Mouse (Mus musculus) liver, embryonic 11.5 days (tissue): ENCODE measurements at regions not wholly inside any gene's neighbourhood (a gene's known extent, or its start where the extent isn't known, plus 50 kb on each side); places are given as distances from the start of the nearest gene placed in this dataset.

Experiments used
- ATAC-seq: fragments of 200-750 bp; cut with Nextera tagmentation; replicated peaks from 2 replicates; pipeline ENCODE4 v1.8.0; 2017; ENCODE audit warnings: moderate number of reproducible peaks, mild to moderate bottlenecking, moderate TSS enrichment, moderate library complexity; ENCODE audit not compliant: low FRiP score
- DNase-seq: peaks from one replicate; pipeline ENCODE4 v3.0.0-alpha.2; 2017; ENCODE audit warnings: low spot score
- H3K27ac ChIP-seq: fragments of 300-500 bp; sonication (generic); 2 replicates; pipeline ENCODE4 v1.5.1; 2014; ENCODE audit warnings: mild to moderate bottlenecking, low read depth, low read length, control low read depth
- H3K27me3 ChIP-seq: fragments of 300-500 bp; sonication (generic); replicated peaks from 2 replicates; pipeline ENCODE4 v1.6.1; 2014; ENCODE audit warnings: low read length, mixed read lengths; ENCODE audit not compliant: control insufficient read depth, insufficient read depth
- H3K36me3 ChIP-seq: fragments of 300-500 bp; sonication (generic); 2 replicates; pipeline ENCODE4 v1.6.1; 2014; ENCODE audit warnings: mild to moderate bottlenecking, low read length, moderate library complexity, mixed read lengths; ENCODE audit not compliant: control insufficient read depth, insufficient read depth
- H3K4me1 ChIP-seq: fragments of 300-500 bp; sonication (generic); replicated peaks from 2 replicates; pipeline ENCODE4 v1.6.1; 2014; ENCODE audit warnings: low read length, mixed read lengths; ENCODE audit not compliant: control insufficient read depth, insufficient read depth
- H3K4me2 ChIP-seq: fragments of 300-500 bp; sonication (generic); 2 replicates; pipeline ENCODE4 v1.6.1; 2014; ENCODE audit warnings: mild to moderate bottlenecking, control low read depth, moderate library complexity
- H3K4me3 ChIP-seq: fragments of 300-500 bp; sonication (generic); 2 replicates; pipeline ENCODE4 v1.5.1; 2014; ENCODE audit warnings: low read depth, low read length, control low read depth
- H3K9ac ChIP-seq: fragments of 300-500 bp; sonication (generic); 2 replicates; pipeline ENCODE4 v1.6.1; 2014; ENCODE audit warnings: low read depth, low read length, control low read depth
- H3K9me3 ChIP-seq: fragments of 300-500 bp; sonication (generic); 2 replicates; pipeline ENCODE4 v1.6.1; 2016; ENCODE audit warnings: low read length, inconsistent platforms, mixed read lengths; ENCODE audit not compliant: control insufficient read depth
- WGBS: fragments of 180-500 bp; shearing (Covaris S2); extraction: QIAGEN DNeasy Blood & Tissue Kit; methylation state at CpG from one replicate; pipeline ENCODE4 v1.1.7; 2014; 5-methylcytosine and 5-hydroxymethylcytosine counted together

DNA sequence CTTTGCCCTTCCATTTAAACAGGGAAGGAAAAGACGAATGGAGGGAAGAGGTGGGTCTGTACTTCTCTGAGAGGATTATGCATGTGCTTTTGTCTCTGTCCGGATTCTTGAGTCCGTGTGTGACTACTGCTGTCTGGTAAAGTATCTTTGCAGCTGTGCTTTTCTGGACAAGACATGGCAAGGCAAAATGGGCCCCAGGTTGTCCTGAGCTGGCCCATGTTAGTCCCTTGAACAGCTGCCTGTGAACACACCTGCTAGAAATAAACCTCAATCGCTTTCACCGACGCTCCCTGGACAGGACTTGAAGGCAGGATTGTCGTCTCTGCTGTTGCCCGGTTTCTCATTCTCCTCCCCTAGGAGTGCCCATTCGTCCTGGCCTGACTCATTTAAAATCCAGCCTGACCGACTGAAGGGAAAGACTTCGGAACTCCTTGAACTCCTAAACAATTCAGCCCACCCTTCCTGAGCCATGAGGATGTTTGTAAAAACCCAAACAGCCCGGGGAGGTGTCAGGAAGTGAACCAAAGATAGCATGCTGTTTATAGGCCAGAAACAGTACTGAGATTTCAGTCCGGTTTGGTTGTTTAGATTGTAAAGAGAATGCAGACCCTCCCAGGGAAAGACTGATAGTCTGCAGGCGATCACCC lies 281.7 kb downstream of the Qk start:
- Histone ChIP-seq H3K27me3 (no peaks in the 10 kb centered on the region), H3K27ac (no peak overlapping the region)

DNA sequence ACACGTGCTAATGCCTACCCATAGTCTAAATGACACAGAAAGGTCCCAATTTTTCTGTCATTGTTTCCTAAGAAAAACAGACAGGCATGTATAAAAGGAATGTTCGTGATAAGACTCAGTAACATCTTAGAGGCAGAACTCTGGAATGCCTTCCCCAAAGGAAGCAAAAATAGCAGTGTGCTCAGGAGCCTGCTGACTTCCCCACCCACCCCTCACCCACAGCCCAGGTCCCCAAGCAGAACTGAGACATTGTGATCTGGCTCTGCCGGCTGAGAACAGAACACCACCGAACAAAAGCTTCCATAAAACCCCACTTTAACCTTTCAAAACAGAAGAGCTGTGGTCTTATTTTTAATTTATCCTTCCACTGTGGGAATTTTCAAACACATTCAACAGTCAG lies 286.1 kb downstream of the Qk start:
- no peaks in the 10 kb centered on the region for H3K27me3 ChIP-seq
- no peaks in the 10 kb centered on the region for H3K36me3 ChIP-seq
- H3K4me2 ChIP-seq = no peak overlapping the region
- no peaks in the 10 kb centered on the region for H3K4me1 ChIP-seq
- no peak for ATAC-seq
- no peaks in the 10 kb centered on the region for H3K9me3 ChIP-seq
- H3K27ac ChIP-seq = no peak overlapping the region
- no peak overlapping the region for H3K4me3 ChIP-seq
- 51% methylated on average over 4 of the region's 4 CpGs for WGBS
- H3K9ac ChIP-seq = no peak overlapping the region
- DNase-seq = no peak

More for the DNA sequence above, 281.7 kb downstream of the Qk start:
- no peaks in the 10 kb centered on the region for H3K9me3 ChIP-seq
- DNase-seq (no peak), ATAC-seq (no peak)
- H3K4me1 ChIP-seq = no peaks in the 10 kb centered on the region; the same call in 1 of the 2 replicates
- H3K9ac ChIP-seq = no peak overlapping the region
- H3K4me2 ChIP-seq = no peak overlapping the region
- no peaks in the 10 kb centered on the region for H3K36me3 ChIP-seq
- WGBS = 53% methylated on average over 14 of the region's 14 CpGs
- H3K4me3 ChIP-seq = no peak overlapping the region

DNA sequence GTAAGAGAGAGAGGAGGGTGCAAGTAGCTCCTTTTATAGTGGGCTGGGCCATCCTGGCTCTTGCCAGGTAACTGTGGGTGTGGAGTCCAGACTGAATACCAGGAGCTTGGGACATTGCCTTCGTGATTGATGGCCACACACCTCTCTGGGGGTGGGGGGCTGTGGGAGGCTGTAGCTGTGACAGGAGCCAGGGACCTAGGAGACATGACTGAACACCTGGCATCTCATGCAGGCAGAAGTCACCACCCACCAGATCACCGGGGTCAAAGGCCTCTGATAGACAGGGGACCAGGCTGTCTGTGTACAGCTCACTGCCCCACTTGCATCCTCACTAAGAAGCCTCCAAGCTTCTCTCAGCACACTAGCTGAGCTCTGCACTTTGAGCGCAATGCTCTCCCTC lies 288.6 kb downstream of the Qk start:
- ATAC-seq (no peak), DNase-seq (no peak)
- no peaks in the 10 kb centered on the region for H3K4me1 ChIP-seq
- no peaks in the 10 kb centered on the region for H3K36me3 ChIP-seq
- 71% methylated on average over 3 of the region's 3 CpGs for WGBS
- no peak overlapping the region for H3K4me3 ChIP-seq
- H3K9me3 ChIP-seq = no peaks in the 10 kb centered on the region
- H3K27ac ChIP-seq = no peak overlapping the region
- H3K27me3 ChIP-seq = no peaks in the 10 kb centered on the region
- H3K4me2 ChIP-seq = no peak overlapping the region
- no peak overlapping the region for H3K9ac ChIP-seq

DNA sequence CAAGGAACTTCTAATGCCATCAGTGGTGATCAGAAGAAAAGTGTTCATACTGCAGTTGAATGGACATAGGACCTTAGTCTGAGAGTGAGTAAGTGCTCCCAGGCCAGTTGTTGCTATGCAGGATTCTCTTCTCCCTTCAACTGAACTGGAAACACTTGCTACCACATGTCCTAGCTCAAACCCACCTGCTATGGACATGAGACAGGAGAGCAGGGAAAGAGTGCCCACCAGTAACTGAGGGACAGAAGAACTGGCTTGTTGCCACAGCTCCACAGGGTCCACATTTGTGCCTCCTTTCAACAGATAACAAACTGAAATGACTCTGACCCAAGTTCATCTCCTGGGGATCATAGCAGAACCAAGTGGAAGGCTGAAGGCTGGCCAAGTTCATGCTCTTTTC lies 292.9 kb downstream of the Qk start:
- Histone ChIP-seq H3K27ac (no peak overlapping the region), H3K9ac (no peak overlapping the region), H3K4me3 (no peak overlapping the region), H3K9me3 (no peaks in the 10 kb centered on the region), H3K36me3 (no peaks in the 10 kb centered on the region), H3K27me3 (no peaks in the 10 kb centered on the region), H3K4me1 (no peaks in the 10 kb centered on the region), H3K4me2 (no peak overlapping the region)
- DNase-seq (no peak), ATAC-seq (no peak)

DNA sequence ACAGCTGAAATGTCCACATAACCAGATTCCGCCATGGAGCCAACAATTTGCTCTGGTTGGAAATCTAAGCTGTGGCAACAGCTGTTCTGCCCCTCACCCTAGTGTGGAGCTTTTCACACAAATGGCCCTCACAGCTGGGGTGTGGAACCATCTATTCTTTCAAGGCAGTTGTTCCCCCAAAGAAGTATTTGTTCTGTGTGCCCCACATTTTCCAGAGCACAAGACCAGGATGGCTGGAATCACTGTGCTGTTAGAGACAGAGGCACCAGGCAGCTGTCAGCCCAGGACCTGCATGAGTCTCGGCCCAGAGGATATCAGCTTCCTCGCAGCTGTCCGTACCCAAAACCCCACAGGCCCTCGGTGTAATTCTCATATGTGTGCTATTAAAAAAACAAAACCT lies 294.4 kb downstream of the Qk start:
- H3K27ac ChIP-seq = no peak overlapping the region
- no peaks in the 10 kb centered on the region for H3K27me3 ChIP-seq
- H3K4me3 ChIP-seq = no peak overlapping the region
- H3K9ac ChIP-seq = no peak overlapping the region
- no peaks in the 10 kb centered on the region for H3K36me3 ChIP-seq
- no peak overlapping the region for H3K4me2 ChIP-seq
- no peaks in the 10 kb centered on the region for H3K9me3 ChIP-seq
- no peaks in the 10 kb centered on the region for H3K4me1 ChIP-seq
- 73% methylated on average over 5 of the region's 5 CpGs for WGBS
- DNase-seq (no peak), ATAC-seq (no peak)

DNA sequence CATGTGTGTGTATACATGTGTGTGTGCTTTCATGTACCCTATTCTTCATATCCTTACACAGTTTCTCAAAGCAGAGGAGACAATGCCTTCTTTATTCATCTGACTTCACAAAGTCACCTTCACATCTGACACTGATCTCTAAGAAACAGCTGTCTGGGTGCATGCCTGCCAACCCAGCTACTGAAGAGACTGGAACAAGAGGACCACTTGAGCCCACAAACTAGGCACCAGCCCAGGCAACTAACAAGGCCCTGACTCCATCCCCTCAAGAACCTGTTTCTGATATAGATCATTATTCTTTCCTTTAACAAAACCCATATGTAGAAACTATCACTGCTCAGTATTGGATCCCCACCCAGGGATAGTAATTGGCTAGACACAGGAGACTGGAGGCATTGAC lies 295.3 kb downstream of the Qk start:
- ATAC-seq = no peak

DNA sequence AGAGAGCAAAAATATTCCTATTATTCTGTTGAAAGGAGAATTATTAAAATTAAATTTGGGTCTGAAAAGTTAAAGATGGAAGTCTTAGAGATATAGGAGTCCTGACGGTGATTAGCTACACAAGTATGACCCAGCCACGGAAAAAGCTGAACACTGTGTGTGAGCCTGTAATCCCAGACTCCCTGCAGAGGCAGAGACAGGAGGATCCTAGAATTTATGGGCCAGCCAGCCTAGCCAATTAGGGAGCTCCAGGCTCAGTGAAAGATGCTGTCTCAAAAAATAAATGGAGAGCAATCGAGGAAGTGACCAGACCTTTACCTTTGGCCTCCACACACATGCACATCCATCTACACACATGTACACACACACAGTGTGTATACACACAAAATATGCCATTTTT lies 307.5 kb downstream of the Qk start:
- no peak for DNase-seq
- H3K9me3 ChIP-seq = no peaks in the 10 kb centered on the region
- WGBS = 69% methylated on average over 3 of the region's 3 CpGs

More for the DNA sequence above, 295.3 kb downstream of the Qk start:
- no peaks in the 10 kb centered on the region for H3K4me1 ChIP-seq
- no peak overlapping the region for H3K9ac ChIP-seq
- H3K4me2 ChIP-seq = no peak overlapping the region
- no peaks in the 10 kb centered on the region for H3K27me3 ChIP-seq
- no peaks in the 10 kb centered on the region for H3K9me3 ChIP-seq
- no peak overlapping the region for H3K4me3 ChIP-seq
- DNase-seq = no peak
- no peaks in the 10 kb centered on the region for H3K36me3 ChIP-seq
- no peak overlapping the region for H3K27ac ChIP-seq

DNA sequence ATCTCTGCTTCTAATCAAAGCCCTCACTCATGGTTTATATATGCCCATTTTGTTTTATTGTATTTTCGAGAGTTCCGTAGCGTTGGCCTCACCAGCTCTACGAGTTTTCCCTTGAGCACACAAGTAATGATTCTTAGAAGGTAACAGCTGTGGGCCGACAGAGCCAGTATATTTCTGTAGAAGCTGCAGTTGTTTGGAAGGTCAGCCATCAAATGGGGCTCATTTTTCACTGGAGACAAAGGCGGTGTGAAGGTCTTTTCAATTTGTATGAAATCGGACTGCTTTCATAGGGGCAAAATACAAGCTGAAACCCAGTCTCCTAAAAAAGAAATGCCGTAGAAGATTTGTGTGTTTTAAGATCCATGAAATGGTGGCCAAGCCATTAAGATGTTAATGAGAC lies 307.9 kb downstream of the Qk start:
- no peak overlapping the region for H3K4me2 ChIP-seq
- H3K4me1 ChIP-seq = no peaks in the 10 kb centered on the region
- H3K9ac ChIP-seq = no peak overlapping the region
- no peaks in the 10 kb centered on the region for H3K9me3 ChIP-seq
- H3K36me3 ChIP-seq = no peaks in the 10 kb centered on the region
- no peak for DNase-seq
- no peak overlapping the region for H3K4me3 ChIP-seq
- H3K27ac ChIP-seq = no peak overlapping the region
- no peaks in the 10 kb centered on the region for H3K27me3 ChIP-seq
- 87% methylated on average over 8 of the region's 8 CpGs for WGBS
- ATAC-seq = no peak

More for the DNA sequence above, 307.5 kb downstream of the Qk start:
- Histone ChIP-seq H3K4me2 (no peak overlapping the region), H3K27ac (no peak overlapping the region), H3K9ac (no peak overlapping the region), H3K4me3 (no peak overlapping the region), H3K4me1 (no peaks in the 10 kb centered on the region), H3K27me3 (no peaks in the 10 kb centered on the region), H3K36me3 (no peaks in the 10 kb centered on the region)
- ATAC-seq = no peak

DNA sequence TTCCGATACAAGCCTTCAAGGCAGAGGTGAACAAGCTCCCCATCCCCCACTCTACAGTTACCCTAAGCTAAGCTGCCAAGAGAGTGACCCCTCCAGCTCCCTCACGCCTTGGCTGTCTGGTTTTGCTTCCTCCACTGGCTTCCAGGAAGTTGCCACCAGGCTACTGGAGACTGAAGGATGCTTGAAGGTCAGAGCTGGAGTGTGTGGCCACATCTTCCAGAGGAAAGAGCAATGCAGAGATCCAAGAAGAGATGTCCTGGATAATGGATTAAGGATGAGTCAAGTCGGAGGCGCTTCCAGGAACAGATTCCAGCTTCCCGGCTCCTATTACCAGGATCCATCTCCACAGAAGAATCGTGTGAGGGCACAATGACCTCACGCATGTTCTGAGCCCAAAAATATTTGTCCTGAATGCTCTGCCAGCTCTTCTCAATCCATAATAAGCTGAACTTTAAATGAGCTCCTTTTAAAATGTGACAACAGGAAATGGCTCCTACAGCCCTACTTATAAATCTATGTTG lies 318.5 kb downstream of the Qk start:
- DNase-seq (no peak), ATAC-seq (no peak)
- H3K27ac ChIP-seq = no peak overlapping the region
- H3K27me3 ChIP-seq = no peaks in the 10 kb centered on the region
- H3K36me3 ChIP-seq = no peaks in the 10 kb centered on the region
- H3K9me3 ChIP-seq = no peaks in the 10 kb centered on the region
- H3K4me1 ChIP-seq = no peaks in the 10 kb centered on the region
- 68% methylated on average over 7 of the region's 7 CpGs for WGBS
- no peak overlapping the region for H3K9ac ChIP-seq
- no peak overlapping the region for H3K4me3 ChIP-seq
- no peak overlapping the region for H3K4me2 ChIP-seq
